Mouse (Mus musculus): ENCODE results near the gene Aurkaip1.

DNA sequence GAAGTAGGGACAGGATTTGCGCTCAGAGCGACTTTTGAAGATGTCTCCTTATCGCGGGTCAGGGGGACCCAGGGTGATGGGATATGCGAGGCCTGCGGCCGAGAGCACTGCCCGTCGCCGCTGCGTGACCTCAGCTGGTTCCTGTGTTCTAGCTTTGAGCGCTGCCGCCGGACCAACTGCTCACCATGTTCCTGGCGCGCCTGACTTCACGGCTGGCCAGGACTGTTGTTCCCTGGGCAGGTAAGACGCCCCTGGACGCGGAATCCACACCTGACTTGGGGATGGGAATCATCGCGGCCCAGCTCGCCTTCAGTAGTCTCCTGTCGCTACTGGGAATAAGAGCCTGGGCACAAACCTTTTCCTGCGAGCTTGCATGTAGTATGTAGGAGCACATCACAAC, 759 bp downstream of the Aurkaip1 start:
- TF ChIP-seq POLR2A (IDR thresholded peaks at IDR 0.05; ENCODE audit: insufficient read depth, low read depth, low read length), result no peak
- no peak for TF ChIP-seq EP300 (IDR thresholded peaks at IDR 0.05; ENCODE audit: insufficient read depth, low read depth, low read length)
